Mouse (Mus musculus): ENCODE results near the gene Fip1l1.

- no peak for TF ChIP-seq HCFC1 (IDR thresholded peaks at IDR 0.05; ENCODE audit: borderline replicate concordance, insufficient read depth, low read length)
- no peak for TF ChIP-seq ZNF384 (IDR thresholded peaks at IDR 0.05; ENCODE audit: low read depth, low read length)
- TF ChIP-seq MAFK (IDR thresholded peaks at IDR 0.05; ENCODE audit: insufficient read depth, low read depth, low read length) = no peak
Observed at GRCm38 (mm10) chr5:74623316-74624000, 88.2 kb downstream of the Fip1l1 start.

All from ES-E14 (cell line).